Mouse (Mus musculus): ENCODE data around the gene Tm9sf3.
"Not testable (repeated sequence)": the region's sequence is repeated elsewhere in the genome, so short reads cannot be mapped to it uniquely, and the experiment has no call there.

Tm9sf3 gene

DNA sequence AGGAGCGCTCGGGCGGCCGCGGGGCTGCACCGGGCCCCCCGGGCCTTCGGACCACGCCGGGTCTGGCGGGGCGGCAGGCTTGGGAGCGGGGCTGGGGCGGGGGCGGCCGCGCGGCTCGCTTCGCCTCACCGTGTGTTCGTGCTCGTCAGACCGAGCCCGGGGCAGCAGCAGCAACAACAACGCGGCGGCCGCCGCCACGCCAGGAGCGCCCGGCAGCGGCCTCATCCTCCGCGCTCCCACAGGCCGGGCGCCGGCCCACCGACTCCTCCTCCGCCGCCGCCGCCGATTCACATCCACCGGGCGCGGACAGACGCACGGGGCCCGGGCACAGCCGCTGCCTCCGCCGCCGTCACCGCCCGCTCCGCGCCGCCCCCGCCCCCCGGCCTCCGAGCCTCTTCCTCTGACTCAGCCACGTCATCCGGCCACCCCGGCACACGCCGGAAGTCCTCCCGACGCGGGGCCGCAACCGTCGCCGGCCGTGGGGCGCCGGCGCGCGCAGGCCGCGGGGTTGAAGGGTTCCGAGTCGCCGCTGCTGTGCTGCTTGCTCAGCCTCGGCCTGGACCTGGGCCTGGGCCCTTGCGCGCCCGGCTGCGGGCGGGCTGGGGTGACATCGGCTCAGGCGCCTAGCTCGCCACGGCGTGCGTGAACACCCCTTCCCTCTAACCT is at the start of gene Tm9sf3:
TSS of gene Tm9sf3 (minus strand) at position 368 of the 666 bp plus-strand sequence.
- in situ Hi-C loops (cut with MboI): no loop called here

DNA sequence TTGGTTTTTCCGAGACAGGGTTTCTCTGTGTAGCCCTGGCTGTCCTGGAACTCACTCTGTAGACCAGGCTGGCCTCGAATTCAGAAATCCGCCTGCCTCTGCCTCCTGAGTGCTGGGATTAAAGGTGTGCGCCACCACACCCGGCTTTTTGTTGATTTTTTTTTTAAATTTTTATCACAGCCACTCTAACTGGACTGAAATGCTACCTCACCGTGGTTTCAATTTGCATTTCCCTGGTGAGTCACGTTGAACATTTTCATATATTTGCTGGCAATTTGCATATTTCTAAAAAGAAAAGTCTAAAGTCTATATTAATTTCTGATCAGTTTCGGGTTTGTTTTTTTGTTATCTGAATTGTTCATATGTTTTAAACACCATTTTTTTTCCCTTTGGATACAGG is 48.8 kb upstream of the Tm9sf3 start:
- in situ Hi-C loops (cut with MboI): not testable (repeated sequence)

DNA sequence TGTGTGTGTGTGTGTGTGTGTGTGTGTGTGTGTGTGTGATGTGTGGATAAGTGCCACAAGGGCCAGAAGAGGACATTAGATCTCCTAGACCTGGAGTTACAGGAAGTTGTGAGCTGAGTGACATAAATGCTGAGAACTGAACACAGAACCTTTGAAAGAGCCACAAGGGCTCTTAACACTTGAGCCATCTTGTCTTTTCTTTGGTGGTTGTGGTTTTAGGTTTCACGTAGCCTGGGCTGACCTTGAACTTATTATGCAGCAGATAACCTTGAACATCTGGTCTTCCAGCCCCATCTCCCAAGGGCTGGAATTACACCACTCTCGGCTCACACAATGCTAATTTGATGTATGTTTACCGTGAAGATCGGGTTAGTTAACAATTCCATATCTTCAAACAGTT is 48.2 kb upstream of the Tm9sf3 start:
- in situ Hi-C loops (cut with MboI): no loop called here

DNA sequence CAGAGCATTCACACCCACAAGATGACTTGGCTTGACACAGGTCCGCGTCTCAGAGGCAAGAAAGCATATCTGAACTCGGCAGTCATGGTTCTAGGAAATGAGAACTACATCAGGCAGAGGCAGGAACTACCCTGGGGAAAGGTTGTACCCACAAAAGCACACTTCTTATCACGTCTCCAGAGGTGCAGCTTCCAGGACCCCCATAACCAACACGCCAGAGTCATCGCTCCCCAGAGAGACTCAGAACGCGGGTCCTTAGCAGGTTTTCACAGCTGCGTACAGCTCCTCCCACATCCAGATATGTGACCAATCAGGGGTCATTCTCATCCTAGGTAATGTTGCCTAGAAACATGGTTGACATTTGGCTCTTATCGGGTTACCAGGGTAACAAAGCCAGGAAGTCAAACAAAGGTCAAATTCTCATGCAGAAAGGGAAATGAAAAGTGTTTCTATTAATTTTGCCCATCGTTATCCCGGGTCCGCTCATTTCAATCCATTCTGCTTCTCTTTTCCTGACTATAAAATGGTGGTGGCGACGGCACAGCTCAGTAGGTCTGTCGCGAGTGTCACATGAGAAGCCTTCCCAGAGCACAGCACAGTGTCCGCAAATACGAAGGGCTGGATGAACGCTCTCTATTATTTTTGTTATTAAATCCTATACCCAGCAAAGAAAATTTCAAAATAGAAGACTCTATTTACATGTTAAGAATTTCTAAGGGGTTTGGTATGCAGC is 47.3 kb upstream of the Tm9sf3 start:
- in situ Hi-C loops (cut with MboI): no loop called here

DNA sequence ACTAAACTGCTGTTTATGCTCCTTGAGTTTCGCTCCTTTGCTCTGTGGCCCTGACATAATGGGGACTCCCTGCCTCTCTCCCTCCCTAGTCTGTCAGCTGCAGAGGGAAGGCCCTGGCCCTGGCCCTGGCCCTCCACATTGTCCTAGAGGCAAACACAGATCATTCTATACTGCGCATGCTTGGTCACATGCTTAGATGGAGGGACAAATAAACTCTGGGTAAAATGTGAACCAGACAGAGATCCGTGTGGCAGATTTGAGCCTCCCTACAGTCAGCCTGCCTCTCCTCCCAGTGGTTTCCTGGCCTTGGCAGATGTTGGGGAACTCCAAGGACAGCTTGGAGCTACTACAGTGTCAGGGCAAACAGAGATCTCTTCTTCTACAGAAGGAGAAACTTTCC is 40.1 kb upstream of the Tm9sf3 start:
- in situ Hi-C loops (cut with MboI): no loop called here

DNA sequence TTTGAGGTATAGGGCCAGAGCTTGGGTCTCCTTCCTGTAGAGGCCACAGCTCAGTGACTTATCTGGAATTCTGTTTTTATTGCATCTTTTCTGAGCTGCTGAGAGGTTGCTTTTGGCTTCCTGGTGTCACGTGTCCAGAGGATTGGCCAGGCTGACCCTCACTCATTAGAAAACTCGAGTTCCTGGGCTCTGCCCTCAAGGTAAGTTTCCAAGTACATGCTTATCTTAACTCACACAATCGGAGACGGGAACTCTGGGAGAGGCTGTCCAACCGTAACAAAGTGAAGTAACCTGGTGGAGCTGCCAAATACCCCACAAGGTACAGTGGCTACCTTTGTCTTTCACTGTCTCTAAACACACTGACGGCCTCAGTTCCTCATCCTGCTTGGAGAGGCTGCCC is 39.6 kb upstream of the Tm9sf3 start:
- in situ Hi-C loops (cut with MboI): no loop called here

DNA sequence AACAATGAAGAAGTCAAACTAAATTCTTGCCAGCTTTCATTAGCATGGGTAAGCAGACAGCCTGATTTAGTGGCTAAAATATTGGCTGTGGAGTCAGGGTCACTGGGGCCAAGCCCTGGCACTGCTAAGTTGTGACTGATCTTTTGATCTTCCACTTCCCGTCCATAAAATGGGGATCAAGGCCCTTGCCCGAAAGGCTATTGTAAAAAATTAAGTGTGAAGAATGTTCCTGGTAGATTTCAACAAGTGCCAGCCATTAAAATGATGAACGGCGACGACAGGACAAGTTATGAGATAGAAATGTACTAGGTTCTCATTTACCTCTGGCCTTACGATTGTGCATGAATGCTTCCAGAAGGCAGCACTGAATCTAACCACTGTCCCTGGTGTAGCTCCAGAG is 38.1 kb upstream of the Tm9sf3 start:
- in situ Hi-C loops (cut with MboI): no loop called here

DNA sequence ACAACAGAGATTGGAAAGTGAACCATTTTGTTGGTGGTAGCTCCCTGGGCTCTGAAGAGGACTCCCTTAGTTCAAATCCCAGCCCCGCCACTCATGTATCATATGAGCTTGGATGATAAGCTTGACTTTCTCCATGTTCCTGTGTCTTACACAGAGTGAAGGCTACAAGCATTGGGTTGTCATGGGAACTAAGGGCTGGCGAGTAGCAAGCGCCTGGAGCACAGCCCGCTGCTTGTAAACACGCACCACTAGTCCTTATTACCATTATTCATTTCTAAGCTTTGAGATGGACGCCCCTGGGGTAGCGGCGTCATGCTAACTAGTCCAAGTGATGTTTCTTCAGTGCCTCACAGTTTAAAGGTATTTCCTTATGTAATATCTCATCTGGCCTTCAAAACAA is 35.6 kb upstream of the Tm9sf3 start:
- in situ Hi-C loops (cut with MboI): loop anchor here (25.0 kb wide), 1 partner anchor 463 kb away; no protein-coding TSS in a partner anchor

DNA sequence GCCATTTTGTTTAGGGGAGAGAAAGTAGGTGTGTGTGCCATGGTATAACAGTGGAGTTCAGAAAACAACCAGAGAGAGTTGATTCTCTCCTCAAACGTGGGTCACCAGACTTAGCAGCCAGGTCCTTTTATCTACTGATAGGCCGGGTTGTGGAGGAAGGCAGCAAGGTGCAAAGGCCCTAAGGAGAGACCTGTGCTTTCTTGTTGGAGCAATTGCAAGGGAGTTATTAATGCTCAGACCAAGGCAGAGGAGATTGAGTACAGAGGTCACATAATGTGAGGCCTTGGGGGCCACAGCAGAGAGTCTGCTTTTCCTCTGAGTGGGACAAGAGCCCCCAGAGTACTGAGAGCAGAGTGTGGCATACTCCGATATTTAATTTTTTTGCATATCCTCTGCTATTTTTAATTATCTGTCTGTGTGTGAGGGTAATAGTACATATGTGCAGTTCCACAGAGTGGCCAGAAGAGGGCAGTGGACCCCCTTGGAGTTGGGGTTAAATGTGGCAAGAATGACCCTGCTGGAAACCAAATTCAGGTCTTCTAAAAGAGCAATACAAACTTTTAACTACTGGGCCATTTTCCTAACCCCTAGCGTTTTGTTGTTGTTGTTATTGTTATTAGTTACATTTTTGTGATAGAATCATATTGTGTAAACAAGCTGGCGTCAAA is 27.3 kb upstream of the Tm9sf3 start:
- in situ Hi-C loops (cut with MboI): loop anchor here (25.0 kb wide), 1 partner anchor 471 kb away; no protein-coding TSS in a partner anchor

DNA sequence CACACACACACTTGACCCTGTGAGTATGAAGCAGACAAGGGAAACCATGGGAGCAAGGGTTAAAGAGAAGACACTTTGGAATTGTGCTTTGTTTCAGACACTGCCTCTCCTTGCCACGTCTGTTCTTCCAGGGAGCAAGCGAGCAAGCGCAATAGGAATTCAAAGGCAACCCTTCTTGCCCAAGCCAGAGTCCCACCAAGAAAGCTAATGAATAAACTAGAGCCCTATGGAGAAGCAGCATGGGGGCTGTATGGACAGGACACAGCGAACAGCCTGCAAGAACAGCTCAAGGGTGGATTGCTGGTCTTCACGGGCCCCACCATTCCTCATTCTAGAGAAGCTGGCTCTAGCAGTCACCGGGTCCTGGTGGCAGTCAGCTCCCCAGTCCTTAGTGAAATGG is 24.8 kb upstream of the Tm9sf3 start:
- in situ Hi-C loops (cut with MboI): loop anchor here (25.0 kb wide), 1 partner anchor 474 kb away; no protein-coding TSS in a partner anchor

DNA sequence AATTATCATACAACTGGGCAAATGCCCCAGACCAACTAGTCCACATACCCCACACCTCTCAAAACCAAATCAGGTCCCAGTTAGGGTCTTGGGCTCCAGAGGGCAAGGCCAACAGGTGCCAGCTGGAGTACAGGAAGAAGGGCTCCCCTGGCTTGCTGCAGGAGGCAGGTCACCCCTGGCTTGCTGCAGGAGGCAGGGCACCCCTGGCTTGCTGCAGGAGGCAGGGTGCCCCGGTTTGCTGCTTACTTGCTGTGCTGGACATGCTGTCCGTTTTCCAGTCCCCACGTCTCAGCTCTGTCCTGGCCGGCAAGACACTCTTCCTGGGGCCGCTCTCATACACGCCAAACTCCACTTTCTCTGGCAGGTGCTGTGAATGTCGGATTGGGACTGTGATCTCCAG is 23.4 kb upstream of the Tm9sf3 start:
- in situ Hi-C loops (cut with MboI): loop anchor here (25.0 kb wide), 1 partner anchor 475 kb away; no protein-coding TSS in a partner anchor

DNA sequence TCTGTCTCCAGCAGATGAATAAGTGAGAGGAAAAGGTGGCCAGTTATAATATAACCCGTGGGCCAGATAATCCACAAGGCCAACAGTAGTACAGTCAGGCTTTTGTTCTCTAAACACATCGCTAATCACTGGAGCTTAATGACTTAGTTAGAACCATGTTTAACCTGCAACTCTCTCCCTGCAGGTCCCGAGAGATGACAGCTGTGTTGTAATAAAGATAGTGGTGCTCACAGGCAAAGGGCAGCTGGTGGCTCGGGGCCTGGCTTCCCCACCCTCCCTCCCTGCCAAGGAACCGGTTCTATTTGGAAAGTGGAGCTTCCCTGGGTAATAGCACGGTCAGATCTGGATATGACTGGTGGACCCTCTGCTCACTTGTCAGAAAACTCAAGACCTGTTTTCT is 20.7 kb upstream of the Tm9sf3 start:
- in situ Hi-C loops (cut with MboI): loop anchor here (25.0 kb wide), 1 partner anchor 478 kb away; no protein-coding TSS in a partner anchor

DNA sequence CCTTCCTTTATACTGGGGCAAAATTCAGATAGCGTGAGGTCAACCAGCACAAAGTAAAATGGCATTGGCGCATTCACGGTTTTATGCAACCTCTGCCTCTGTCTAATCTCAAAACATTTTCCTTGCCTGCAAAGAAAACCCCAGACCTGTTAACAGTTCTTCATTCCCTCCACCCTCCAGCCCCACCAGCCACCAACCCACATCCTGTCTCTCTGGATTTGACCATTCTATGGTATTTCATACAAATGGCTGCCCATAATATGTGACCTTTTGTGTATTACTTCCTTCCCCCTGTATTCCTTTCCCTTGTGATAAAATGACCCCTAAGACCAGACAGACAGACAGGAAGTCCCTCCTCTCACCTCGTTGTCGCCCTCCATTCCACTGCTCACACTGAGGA is 18.9 kb upstream of the Tm9sf3 start:
- in situ Hi-C loops (cut with MboI): loop anchor here (25.0 kb wide), 1 partner anchor 480 kb away; no protein-coding TSS in a partner anchor

DNA sequence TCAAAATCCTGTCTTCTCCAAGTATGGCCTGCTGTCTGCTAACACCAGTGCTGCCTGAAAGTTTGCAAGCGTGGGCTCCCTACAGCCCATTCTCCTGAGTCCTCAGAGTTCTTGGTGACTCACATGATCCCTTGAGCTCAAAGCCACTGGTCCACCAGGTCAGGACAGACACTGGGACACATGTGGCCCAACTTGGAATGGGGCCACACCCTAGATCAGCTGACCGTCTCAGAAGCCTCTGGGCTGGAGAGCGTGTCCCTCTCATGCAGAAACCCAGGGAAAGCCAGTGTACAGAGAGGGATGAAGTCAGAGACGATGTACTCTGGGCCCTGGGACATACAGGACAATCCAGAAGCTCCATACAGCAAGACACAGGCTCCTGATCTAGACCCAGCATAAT is 18.4 kb upstream of the Tm9sf3 start:
- in situ Hi-C loops (cut with MboI): loop anchor here (25.0 kb wide), 1 partner anchor 480 kb away; no protein-coding TSS in a partner anchor

DNA sequence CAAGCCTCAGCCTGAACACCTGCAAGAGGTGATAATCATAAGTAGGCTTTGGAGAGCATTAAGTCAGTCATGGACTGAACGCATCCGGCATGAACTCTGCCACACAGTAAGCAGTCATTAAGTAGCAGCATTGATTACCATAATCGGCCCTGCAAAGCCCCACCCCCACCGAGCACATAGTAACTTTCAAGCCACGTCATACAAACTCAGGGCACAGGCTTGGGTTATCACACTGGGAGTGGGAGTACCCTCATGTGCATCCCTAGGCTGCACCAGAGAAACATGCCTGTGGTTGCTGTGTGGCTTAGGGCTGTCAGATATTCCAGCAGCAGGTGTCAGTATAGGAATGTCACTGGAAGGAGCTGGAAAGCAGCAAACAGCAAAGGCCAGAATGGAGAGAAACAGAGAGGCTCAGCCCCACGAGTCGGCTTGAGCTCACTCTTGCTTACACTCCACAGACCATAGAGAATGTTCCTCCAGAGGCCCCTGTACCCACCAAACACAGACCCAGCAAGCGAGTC is 16.0 kb upstream of the Tm9sf3 start:
- in situ Hi-C loops (cut with MboI): loop anchor here (25.0 kb wide), 1 partner anchor 483 kb away; no protein-coding TSS in a partner anchor

DNA sequence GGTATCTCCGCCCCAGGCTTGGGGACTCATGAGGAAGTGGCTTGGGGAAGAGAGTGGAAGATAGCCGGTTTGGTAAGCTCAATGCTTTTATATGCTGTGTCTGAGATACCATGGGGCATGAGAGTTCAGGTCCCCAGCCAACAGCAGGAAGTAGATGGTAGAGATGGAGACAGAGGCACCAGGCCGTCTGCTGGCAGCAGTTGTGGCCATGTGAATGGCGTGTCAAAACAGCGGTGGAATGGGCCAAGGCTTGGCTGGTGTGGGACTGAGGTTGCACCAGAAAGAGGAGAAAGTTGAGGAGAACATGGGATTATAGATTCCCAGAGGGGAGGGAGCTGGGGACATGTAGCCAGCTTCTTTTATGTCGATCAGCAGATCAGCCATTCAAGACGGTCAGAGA is 14.8 kb upstream of the Tm9sf3 start:
- in situ Hi-C loops (cut with MboI): loop anchor here (25.0 kb wide), 1 partner anchor 484 kb away; no protein-coding TSS in a partner anchor

DNA sequence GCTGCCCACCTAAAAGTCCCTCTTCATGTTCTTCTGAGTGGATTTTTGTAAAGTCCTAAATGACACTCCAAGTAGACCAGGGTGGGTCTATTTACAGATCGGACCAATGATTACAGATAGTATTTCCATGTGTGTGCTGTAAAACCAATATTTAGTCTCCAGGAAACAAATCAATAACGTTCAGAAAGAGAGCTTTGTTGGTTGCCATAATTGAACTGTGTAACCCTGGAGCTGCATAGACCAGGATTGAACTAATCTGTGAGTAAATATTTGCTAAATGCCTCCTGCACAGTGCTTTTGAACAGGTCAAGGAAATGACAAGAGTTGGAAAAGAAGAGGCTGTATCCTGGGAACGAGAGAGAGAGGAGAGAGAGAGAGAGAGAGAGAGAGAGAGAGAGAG is 11.8 kb upstream of the Tm9sf3 start:
- in situ Hi-C loops (cut with MboI): loop anchor here (25.0 kb wide), 1 partner anchor 487 kb away; no protein-coding TSS in a partner anchor

DNA sequence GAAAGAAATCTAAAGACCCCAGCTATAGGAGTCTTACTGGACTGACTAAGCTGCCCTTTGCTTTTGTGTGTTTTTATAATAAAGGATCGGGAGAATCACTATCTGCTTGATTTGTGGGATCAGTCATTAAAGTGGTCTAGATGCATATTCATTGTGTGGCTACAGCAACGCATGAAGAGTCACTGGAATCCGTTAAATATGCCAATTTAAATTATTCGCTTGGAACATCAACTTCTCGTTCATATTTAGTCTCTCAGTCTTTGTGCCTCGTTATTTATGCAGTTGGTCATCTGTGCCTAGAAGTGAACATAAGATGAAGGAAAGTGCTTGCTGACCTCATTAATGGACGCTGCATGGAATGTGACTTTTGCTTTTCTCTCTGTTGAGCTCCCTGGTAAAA is 7.1 kb upstream of the Tm9sf3 start:
- in situ Hi-C loops (cut with MboI): no loop called here

DNA sequence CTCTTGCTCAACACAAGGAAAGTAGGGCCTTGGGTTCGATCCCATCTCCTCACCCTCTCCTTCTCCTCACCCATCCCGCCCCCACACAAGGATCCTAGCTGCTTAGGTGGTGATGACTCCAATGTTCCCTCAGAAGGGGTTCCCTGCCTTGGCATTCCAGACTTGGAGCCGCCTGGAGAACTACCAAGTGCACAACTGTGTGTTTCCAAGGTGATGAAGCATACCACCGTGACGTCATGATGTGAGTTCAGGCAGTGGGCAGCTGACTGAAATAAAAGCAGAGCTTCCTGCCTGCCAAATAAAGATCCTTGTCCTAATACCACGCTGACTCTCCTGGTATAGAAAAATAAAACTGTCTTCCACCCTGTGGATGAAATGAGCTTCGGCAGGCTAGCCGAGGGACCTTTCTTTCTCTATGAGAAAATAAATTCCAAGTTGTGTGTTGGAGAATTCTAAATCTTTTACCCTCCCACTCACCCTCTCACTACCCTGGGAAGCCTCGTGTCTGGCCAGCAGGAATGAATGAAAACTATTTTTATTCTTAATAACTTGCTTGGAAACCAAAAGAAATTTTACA is 6.4 kb upstream of the Tm9sf3 start:
- in situ Hi-C loops (cut with MboI): no loop called here

DNA sequence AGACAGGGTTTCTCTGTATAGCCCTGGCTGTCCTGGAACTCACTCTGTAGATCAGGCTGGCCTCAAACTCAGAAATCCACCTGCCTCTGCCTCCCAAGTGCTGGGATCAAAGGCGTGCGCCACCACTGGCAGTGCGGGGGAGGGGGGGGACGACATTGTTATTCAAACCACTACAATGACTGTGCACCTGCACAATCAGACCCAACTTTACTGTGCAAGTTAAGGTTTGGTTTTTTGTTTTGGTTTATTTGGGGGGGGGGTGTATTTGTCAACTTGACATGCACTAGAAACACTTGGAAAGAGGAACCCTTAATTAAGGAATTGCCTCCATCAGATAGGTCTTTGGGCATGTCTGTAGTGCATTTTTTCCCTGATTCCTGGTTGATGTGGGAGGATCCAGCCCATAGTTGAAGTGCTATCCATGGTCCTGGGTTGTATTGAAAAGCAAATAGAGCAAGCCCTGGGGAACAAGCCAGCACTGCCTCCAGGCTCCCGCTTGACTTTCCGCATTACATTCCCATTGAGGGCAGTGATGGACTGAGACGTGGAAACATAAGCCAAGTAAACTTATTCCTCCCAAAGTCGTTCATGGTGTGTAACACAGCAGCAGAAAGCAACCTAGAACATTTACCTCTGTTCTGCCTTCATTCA is 2.6 kb upstream of the Tm9sf3 start:
- in situ Hi-C loops (cut with MboI): no loop called here

DNA sequence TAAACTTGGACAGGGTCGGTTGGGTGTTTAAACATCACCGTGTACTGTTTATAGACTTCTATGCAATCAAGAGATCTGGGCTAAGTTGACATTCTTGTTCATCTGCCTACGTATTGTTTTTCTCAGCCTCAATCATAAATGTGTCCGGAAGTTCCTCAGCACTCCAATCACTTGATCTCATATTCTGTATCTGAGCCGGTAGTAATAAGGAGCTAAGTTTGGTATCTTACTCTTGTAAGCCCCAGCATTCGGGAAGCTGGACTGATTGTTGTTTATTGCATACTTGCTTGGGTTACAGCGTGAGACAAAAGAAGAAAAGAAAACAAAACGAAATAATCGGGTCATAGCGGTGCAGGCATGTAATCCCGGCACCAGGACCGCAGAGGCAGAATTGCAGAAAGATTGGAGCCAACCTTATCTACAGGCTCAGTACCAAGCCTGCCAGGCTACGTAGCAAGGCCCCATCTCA is 568 bp upstream of the Tm9sf3 start:
- in situ Hi-C loops (cut with MboI): no loop called here

Measured in mature B cell (primary cell).